9 mouse cellular contexts compared by ENCODE assay signal in the genomic region with DNA sequence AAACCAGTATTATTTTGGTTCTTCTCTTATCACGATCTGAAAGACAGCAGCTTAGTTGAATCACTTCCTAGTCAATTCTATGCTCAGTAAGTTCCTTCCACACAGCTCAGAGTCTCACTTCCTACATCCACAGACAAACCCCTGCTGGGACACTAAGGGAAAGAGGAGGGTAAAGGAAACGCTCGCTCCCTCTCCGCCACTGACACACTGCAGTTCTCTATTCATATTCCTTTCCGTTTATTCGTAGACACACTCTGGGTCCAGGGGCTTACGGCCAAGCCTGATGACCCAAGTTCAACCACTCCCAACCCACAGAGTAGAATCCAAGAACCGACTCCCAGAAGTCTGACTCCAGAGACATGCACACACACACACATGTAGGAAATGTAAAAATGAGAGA. TPM values are rescaled to one million over a fixed set of nuclear protein-coding genes. Genes with fewer than 3 reads are reported as not detected.
A peak's percentile ranks its signal among the peaks of the same experiment; 100 is the strongest.
DNase-seq lines count a peak whose midpoint lies in the region; ATAC-seq and TF ChIP-seq lines count a peak whose summit lies in the region.
"Had no signal": no experiment of that assay in that cellular context is flagged by ENCODE, and none has a peak within 500 bp of the region (broad histone marks: within the 10 kb centered on the region; RNA-seq: fewer than 3 reads in every experiment).

No protein-coding gene starts in this region.

- no peaks in the 10 kb centered on the region for H3K36me3 ChIP-seq in midbrain, embryonic 15.5 days (replicated peaks)
- no peaks in the 10 kb centered on the region for H3K36me3 ChIP-seq in midbrain, embryonic 16.5 days (ENCODE audit: control insufficient read depth, insufficient read depth, low read length)
- H3K36me3 ChIP-seq in stomach, postnatal 0 days (ENCODE audit: control insufficient read depth, insufficient read depth, low read length): no peaks in the 10 kb centered on the region

- ATAC-seq in midbrain, embryonic 15.5 days (replicated peaks): no peak
- ATAC-seq in midbrain, embryonic 16.5 days: no peak
- no peak for ATAC-seq in stomach, postnatal 0 days (ENCODE audit: low FRiP score, low TSS enrichment)

- TF ChIP-seq EP300 in stomach, postnatal 0 days (optimal IDR thresholded peaks at IDR 0.05): no peak

- no peak overlapping the region for H3K4me3 ChIP-seq in midbrain, embryonic 15.5 days
- H3K4me3 ChIP-seq in midbrain, embryonic 16.5 days (ENCODE audit: low read depth, low read length): no peak overlapping the region
- H3K4me3 ChIP-seq in stomach, postnatal 0 days (ENCODE audit: low read depth, low read length): no peak overlapping the region

- H3K4me1 ChIP-seq in midbrain, embryonic 15.5 days: peaks cover 25% of the 10 kb centered on the region
- peaks cover 21% of the 10 kb centered on the region for H3K4me1 ChIP-seq in midbrain, embryonic 16.5 days (ENCODE audit: control insufficient read depth, insufficient read depth, low read length)
- H3K4me1 ChIP-seq in stomach, postnatal 0 days (replicated peaks; ENCODE audit: control insufficient read depth, insufficient read depth): peaks cover 5% of the 10 kb centered on the region; the same call in 1 of the 2 replicates

- 67% methylated on average over 8 of the region's 8 CpGs for WGBS in midbrain, embryonic 15.5 days
- WGBS in midbrain, embryonic 16.5 days: 73% methylated on average over 8 of the region's 8 CpGs
- WGBS in stomach, postnatal 0 days: 35% methylated on average over 8 of the region's 8 CpGs

- peak overlapping the region; percentile 18; the same call in 1 of the 2 replicates for H3K4me2 ChIP-seq in midbrain, embryonic 15.5 days
- H3K4me2 ChIP-seq in midbrain, embryonic 16.5 days (ENCODE audit: low read length): no peak overlapping the region
- peak overlapping the region; percentile 17; the same call in 1 of the 2 replicates for H3K4me2 ChIP-seq in stomach, postnatal 0 days (replicated peaks; ENCODE audit: low read depth)

- no peak overlapping the region for H3K9ac ChIP-seq in midbrain, embryonic 15.5 days
- no peak overlapping the region for H3K9ac ChIP-seq in midbrain, embryonic 16.5 days (ENCODE audit: low read depth, low read length)
- no peak overlapping the region for H3K9ac ChIP-seq in stomach, postnatal 0 days (ENCODE audit: low read length)

- no peak for TF ChIP-seq CTCF in stomach, postnatal 0 days (IDR thresholded peaks at IDR 0.05; ENCODE audit: low read depth)

- no peaks in the 10 kb centered on the region for H3K27me3 ChIP-seq in midbrain, embryonic 15.5 days (replicated peaks)
- no peaks in the 10 kb centered on the region for H3K27me3 ChIP-seq in midbrain, embryonic 16.5 days (ENCODE audit: control insufficient read depth, insufficient read depth, low read depth, low read length)
- H3K27me3 ChIP-seq in stomach, postnatal 0 days (ENCODE audit: control insufficient read depth, insufficient read depth, low read length): no peaks in the 10 kb centered on the region

- no peaks in the 10 kb centered on the region for H3K9me3 ChIP-seq in midbrain, embryonic 15.5 days
- no peaks in the 10 kb centered on the region for H3K9me3 ChIP-seq in midbrain, embryonic 16.5 days (replicated peaks; ENCODE audit: control insufficient read depth, low read length, poor library complexity, severe bottlenecking)
- no peaks in the 10 kb centered on the region for H3K9me3 ChIP-seq in stomach, postnatal 0 days (ENCODE audit: control insufficient read depth, low read length)

- H3K27ac ChIP-seq in midbrain, embryonic 15.5 days: no peak overlapping the region
- H3K27ac ChIP-seq in midbrain, embryonic 16.5 days (ENCODE audit: low read length): no peak overlapping the region
- H3K27ac ChIP-seq in stomach, postnatal 0 days (replicated peaks): 0 out of 2 replicates have a peak overlapping the region, but pooled peaks have one; percentile 31

- peak; percentile 35 for DNase-seq in adrenal gland, postnatal 10 days
- DNase-seq in adrenal gland, adult 2 months: no peak
- peak; percentile 16 to 37 for DNase-seq in kidney, postnatal 36 days
- DNase-seq in stomach, postnatal 0 days (ENCODE audit: low spot score): no peak
- no peak for DNase-seq in cerebellum, adult 8-10 months
- no peak for DNase-seq in Muller cell, postnatal 12 days (ENCODE audit: inconsistent ontology term)
- DNase-seq: adrenal gland, postnatal 14 days had no signal

RNA-seq across cellular contexts. Expression of a gene that starts 2.9 kb away (rescaled TPM):
- 10 to 100 TPM; 33.3 to 40.0 TPM for total RNA-seq in adrenal gland, postnatal 10 days (2021)
- total RNA-seq in adrenal gland, adult 2 months (2021): 10 to 100 TPM; 36.5 to 40.5 TPM
- polyA plus RNA-seq in adrenal gland, adult 2 months (2012; rRNA removed): 3.8 and 5.1 TPM in 2 replicates
- polyA plus RNA-seq in midbrain, embryonic 15.5 days (2015; fragmentation: Nextera tagmentation; extraction: Ambion mirVana): 37.4 and 41.3 TPM in 2 replicates
- 36.6 and 43.1 TPM in 2 replicates for polyA plus RNA-seq in midbrain, embryonic 16.5 days (2015; fragmentation: Nextera tagmentation; extraction: Ambion mirVana)
- polyA plus RNA-seq in stomach, postnatal 0 days (2015; fragmentation: Nextera tagmentation; extraction: Ambion mirVana): 46.0 and 48.6 TPM in 2 replicates

Comparison
In these comparisons a context has a peak if more than half of its experiments do, and no peak if none do; other contexts are left out.
1. DNase-seq: peak in adrenal gland, postnatal 10 days (single experiment) and kidney, postnatal 36 days (2 of 2); none in adrenal gland, adult 2 months (single experiment), stomach, postnatal 0 days (single experiment), cerebellum, adult 8-10 months (single experiment) and Muller cell, postnatal 12 days (single experiment).